Mouse (Mus musculus): ENCODE measurements at regions not wholly inside any gene's neighbourhood (a gene's known extent, or its start where the extent isn't known, plus 50 kb on each side); places are given as distances from the start of the nearest gene placed in this dataset.
"Not testable (repeated sequence)": the region's sequence is repeated elsewhere in the genome, so short reads cannot be mapped to it uniquely, and the experiment has no call there.

DNA sequence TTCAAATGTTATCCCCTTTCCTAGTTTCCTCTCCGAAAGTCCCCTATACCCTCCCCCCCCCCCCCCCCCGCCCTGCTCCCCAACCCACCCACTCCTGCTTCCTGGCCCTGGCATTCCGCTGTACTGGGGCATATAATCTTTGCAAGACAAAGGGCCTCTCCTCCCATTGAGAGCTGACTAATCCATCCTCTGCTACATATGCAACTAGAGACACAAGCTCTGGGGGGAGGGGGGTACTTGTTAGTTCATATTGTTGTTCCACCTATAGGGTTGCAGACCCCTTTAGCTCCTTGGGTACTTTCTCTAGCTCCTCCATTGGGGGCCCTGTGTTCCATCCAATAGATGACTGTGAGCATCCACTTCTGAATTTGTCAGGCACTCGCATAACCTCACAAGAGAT lies 63.9 kb upstream of the Tnfrsf8 start:
- WGBS: 66% methylated on average over 3 of the region's 4 CpGs
- H3K27ac ChIP-seq (replicated peaks); ATAC-seq (replicated peaks); H3K4me3 ChIP-seq; H3K4me2 ChIP-seq (replicated peaks); H3K27me3 ChIP-seq; H3K36me3 ChIP-seq; H3K4me1 ChIP-seq; H3K9ac ChIP-seq (replicated peaks): not testable (repeated sequence)
- H3K9me3 ChIP-seq: peaks cover 20% of the 10 kb centered on the region

DNA sequence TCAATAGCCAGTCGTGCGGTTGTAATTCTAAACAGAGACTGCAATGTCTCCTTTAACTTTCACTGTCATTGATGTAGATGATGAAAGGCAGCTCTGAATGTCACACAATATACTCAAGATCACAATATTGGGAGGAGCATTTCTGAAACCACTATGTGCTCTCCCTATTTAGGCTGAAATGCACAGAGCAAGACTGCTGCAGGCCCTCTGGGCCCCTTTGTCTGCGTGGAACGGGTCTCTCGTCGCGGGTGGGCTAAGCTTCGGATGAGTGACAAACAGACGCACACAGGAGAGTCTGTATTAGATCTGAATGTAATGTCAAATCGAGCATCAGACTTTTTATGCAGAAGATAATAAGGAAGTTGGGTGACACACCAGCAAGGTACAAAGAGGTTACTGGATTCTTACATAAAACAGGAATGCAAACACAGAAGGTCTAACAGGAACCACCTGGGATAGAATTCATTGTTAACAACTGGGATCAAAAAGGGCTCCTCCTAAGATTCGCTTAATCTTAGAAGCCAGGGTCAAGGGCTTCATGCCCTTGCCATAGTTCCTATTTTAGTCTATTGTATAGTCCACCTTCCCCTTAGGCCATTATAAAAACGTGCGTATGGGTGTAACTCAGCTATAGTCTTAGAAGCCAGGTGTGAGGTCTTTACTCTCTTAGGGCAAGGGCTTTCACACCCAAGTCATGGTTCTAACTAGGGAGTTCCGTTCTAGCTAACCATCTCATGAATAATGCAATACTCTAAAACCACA lies 62.5 kb upstream of the Tnfrsf8 start:
- not testable (repeated sequence) for H3K36me3 ChIP-seq; H3K27ac ChIP-seq (replicated peaks); H3K4me2 ChIP-seq (replicated peaks); H3K9ac ChIP-seq (replicated peaks); ATAC-seq (replicated peaks); H3K27me3 ChIP-seq; H3K4me1 ChIP-seq; H3K4me3 ChIP-seq
- H3K9me3 ChIP-seq: peaks cover 16% of the 10 kb centered on the region; the same call in 1 of the 2 replicates
- 88% methylated on average over 14 of the region's 14 CpGs for WGBS

DNA sequence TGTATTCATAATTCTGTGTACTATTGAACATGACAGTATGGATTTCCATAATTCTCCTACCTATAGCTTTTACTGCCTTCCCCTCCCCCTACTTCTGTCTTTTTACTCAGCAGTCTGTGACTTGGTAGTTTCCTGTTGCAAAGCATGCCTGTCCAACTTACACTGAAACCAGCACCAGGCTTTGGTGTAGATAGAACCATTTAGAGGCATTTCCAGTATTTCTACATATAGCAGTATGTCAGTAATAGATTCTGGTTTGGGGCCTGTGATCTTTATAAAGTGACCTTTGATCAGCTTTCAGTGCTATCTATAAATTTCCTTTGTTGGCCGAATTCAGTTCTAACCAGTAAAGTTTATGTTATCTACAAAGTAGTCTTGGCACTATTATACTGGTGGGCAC lies 54.8 kb upstream of the Tnfrsf8 start:
- WGBS: 92% methylated on average over 1 of the region's 1 CpGs

DNA sequence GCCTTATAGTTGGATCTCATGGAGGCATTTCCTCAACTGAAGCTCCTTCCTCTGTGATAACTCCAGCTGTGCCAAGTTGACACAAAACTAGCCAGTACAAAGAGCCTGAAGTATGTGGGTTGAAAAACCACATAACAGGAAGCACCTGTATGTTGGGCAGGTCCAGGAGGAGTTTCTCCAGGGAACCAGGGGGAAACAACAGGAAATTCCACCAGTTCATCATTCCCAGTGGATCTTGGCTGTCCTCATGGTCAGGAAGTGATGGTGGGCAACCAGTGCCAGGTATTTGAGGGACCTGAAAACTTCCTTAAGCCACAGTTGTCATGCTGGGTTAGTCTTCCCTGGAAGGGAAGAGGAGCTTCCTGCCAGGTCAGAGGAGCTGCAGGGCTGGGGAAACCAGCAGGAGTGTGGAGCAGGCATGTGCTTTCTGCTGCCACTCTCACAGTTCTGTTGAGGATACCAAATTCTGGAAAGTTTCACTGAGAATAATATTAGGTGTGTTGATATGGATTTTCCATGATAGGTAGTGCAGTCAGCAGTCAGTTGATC lies 52.4 kb upstream of the Tnfrsf8 start:
- Histone ChIP-seq H3K4me1 (no peaks in the 10 kb centered on the region), H3K36me3 (no peaks in the 10 kb centered on the region), H3K27me3 (no peaks in the 10 kb centered on the region), H3K27ac (replicated peaks) (no peak overlapping the region), H3K4me2 (replicated peaks) (no peak overlapping the region), H3K9me3 (0 out of 2 replicates have a peak, but pooled peaks cover 4% of the 10 kb centered on the region), H3K4me3 (no peak overlapping the region), H3K9ac (replicated peaks) (no peak overlapping the region)
- ATAC-seq (replicated peaks): no peak

More for the DNA sequence above, 54.8 kb upstream of the Tnfrsf8 start:
- Histone ChIP-seq H3K9me3 (peaks cover 8% of the 10 kb centered on the region; the same call in 1 of the 2 replicates), H3K27me3 (no peaks in the 10 kb centered on the region), H3K4me3 (no peak overlapping the region), H3K4me1 (no peaks in the 10 kb centered on the region), H3K9ac (replicated peaks) (no peak overlapping the region), H3K4me2 (replicated peaks) (no peak overlapping the region), H3K27ac (replicated peaks) (no peak overlapping the region), H3K36me3 (no peaks in the 10 kb centered on the region)
- no peak for ATAC-seq (replicated peaks)

DNA sequence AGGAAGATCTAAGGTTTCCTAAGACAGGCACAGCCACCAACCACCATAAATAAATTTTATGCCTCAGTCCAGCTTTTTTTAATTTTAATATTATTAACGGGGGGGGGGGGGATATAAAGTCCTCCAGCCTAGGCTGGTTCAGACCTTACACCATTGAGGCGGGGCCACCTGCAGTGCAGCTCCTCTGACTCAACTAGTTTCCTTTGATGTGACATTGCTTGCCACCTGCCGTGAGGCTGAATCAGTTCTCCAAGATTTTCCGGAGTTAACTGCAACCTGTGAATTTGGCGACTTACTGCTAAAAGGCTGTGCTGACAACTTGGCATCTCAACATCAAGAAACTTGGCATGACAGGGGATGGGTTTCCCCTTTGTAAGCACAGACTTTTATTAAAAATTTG lies 51.3 kb upstream of the Tnfrsf8 start:
- Histone ChIP-seq H3K27ac (replicated peaks) (no peak overlapping the region), H3K4me1 (no peaks in the 10 kb centered on the region), H3K4me3 (no peak overlapping the region), H3K27me3 (no peaks in the 10 kb centered on the region), H3K9ac (replicated peaks) (no peak overlapping the region), H3K36me3 (no peaks in the 10 kb centered on the region), H3K4me2 (replicated peaks) (no peak overlapping the region), H3K9me3 (0 out of 2 replicates have a peak, but pooled peaks cover 4% of the 10 kb centered on the region)
- ATAC-seq (replicated peaks): no peak
- WGBS: 42% methylated on average over 5 of the region's 5 CpGs

DNA sequence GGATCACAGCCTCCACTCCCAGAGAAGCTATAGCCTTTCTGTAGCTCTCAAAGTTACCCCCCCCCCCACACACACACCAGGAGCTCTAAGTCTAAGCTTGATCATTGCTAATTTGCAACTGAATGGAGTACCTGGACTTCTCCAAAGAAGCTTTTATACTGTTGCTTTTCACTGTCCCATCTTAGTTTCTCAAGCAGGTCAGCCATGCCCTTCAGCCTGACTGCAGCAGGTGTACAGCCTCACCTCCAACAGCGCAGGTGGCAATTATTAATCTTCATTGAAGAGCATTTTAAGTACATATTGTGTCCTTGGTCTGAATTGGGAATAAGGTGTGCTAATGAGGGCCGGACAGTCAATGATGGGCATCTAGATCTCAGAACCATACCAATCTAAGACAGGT lies 50.8 kb upstream of the Tnfrsf8 start:
- H3K27me3 ChIP-seq; H3K36me3 ChIP-seq; H3K4me1 ChIP-seq; H3K9me3 ChIP-seq; H3K4me2 ChIP-seq (replicated peaks); H3K27ac ChIP-seq (replicated peaks); H3K4me3 ChIP-seq; H3K9ac ChIP-seq (replicated peaks); ATAC-seq (replicated peaks): not testable (repeated sequence)
- 79% methylated on average over 2 of the region's 2 CpGs for WGBS
